Mouse (Mus musculus): ENCODE results near the gene Lrrc4b.

DNA sequence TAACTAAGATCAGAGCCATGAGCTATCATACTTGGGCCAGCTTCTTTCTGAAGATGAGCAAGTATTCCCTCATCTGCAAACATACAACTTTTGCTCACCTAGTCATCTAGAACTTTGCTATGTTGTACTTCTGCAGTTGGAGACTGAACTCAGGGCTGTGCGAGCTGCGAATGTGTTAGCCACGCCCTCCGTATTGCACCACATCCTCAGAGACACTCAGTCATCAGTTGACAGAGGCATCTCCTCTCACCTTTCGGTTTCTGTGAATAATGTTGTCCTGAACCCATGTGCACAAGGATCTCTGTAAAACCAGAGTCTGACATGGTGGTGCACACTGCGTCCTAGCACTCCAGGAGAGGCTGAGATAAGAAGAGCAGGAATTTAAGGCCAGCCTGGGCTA, 27.1 kb upstream of the Lrrc4b start:
- no peak for TF ChIP-seq CTCF (IDR thresholded peaks at IDR 0.05; ENCODE audit: low read depth)
- TF ChIP-seq EP300 (IDR thresholded peaks at IDR 0.05; ENCODE audit: low read depth) = no peak
